Mouse (Mus musculus): ENCODE results near the gene Sh3bp4.

- no peak for TF ChIP-seq CTCF (IDR thresholded peaks at IDR 0.05; ENCODE audit: borderline replicate concordance, extremely low read depth, insufficient read depth, insufficient read length)
- TF ChIP-seq POLR2A (IDR thresholded peaks at IDR 0.05; ENCODE audit: borderline replicate concordance, extremely low read depth, insufficient read depth, insufficient read length, poor library complexity, severe bottlenecking), result no peak
Observed at GRCm38 (mm10) chr1:89071371-89072142, 1.3 kb downstream of the Sh3bp4 start.
